Mouse (Mus musculus): ENCODE data around the gene Hoxb6. TPM values are rescaled to one million over a fixed set of nuclear protein-coding genes. Genes with fewer than 3 reads are reported as not detected.

Hoxb6 gene
- total and polyA plus RNA-seq, 3 experiments, result not detected

GRCm38 (mm10) chr11:96297428-96297827 is 5.2 kb downstream of the Hoxb6 start:
- Histone ChIP-seq H3K27ac (ENCODE audit: control insufficient read depth, low read depth, low read length) (no peak overlapping the region), H3K36me3 (ENCODE audit: control insufficient read depth in 1 of 2, insufficient read depth in 2 of 2, low read length in 2 of 2) (no peaks in the 10 kb centered on the region), H3K27me3 (ENCODE audit: control insufficient read depth in 1 of 2, insufficient read depth in 2 of 2, low read length in 2 of 2) (peaks cover 13 to 20% of the 10 kb centered on the region in 2 experiments), H3K4me1 (ENCODE audit: control insufficient read depth in 1 of 2, insufficient read depth in 2 of 2, low read length in 2 of 2) (0 out of 4 replicates have a peak, but pooled peaks cover 0 to 4% of the 10 kb centered on the region in 2 experiments), H3K4me3 (ENCODE audit: control insufficient read depth in 1 of 2, insufficient read depth in 1 of 2, low read depth in 2 of 2, low read length in 2 of 2) (no peak overlapping the region), H3K79me2 (ENCODE audit: control insufficient read depth, insufficient read depth, low read length, poor library complexity) (no peaks in the 10 kb centered on the region), H3K9ac (ENCODE audit: control insufficient read depth, low read depth, low read length, poor library complexity, severe bottlenecking) (no peak overlapping the region), H3K9me3 (replicated peaks; ENCODE audit: insufficient read depth, low read length) (no peaks in the 10 kb centered on the region)
- no peak for TF ChIP-seq MEF2A (IDR thresholded peaks at IDR 0.05; ENCODE audit: extremely low read depth, insufficient replicate concordance, low read depth, low read length, poor library complexity, severe bottlenecking)
- no peak for TF ChIP-seq GABPA (IDR thresholded peaks at IDR 0.05; ENCODE audit: low read depth, low read length)
- no peak for TF ChIP-seq MYB (IDR thresholded peaks at IDR 0.05; ENCODE audit: low read depth, low read length)
- TF ChIP-seq SIN3A (IDR thresholded peaks at IDR 0.05; ENCODE audit: low read length), result no peak
- no peak for TF ChIP-seq KAT2A (conservative IDR thresholded peaks at IDR 0.05; ENCODE audit: low read depth, low read length)
- TF ChIP-seq MYC (IDR thresholded peaks at IDR 0.05; ENCODE audit: low read depth, low read length), result no peak
- DNase-seq (ENCODE audit: low read depth, low spot score), result no peak

DNA sequence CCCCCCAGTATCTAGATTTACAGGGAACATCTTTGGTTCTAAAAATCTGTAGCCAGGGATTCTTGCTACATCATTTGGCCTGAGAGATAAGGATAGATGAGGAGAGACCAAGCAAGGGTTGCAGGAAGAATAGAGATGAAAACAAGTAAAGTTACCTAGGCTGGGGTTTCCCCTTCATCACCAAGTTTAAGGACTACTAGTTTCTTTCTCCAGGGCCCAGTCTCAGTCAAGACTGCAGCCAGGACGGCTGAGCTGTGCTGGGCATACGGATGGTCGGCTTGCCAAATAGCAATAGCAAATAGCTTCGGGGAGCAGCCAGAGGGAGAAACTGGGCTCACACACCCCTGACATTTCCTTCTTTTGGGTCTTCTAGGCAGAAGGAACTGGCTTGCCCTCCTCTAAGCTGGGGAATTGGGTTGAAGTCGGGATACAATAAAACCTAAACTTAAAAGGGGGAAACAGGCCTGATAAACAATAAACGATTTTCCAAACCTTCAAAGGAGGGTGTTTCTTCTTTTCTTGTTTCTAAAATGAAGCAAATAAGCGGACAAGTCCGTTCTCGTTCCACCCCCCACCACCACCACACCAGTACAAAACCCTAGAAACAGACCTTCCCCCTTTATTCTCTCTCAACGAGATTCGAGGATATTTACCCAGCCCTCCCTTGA is 5.8 kb downstream of the Hoxb6 start:
- no peak for TF ChIP-seq MYB (IDR thresholded peaks at IDR 0.05; ENCODE audit: low read depth, low read length)
- Histone ChIP-seq H3K27me3 (ENCODE audit: control insufficient read depth in 1 of 2, insufficient read depth in 2 of 2, low read length in 2 of 2) (peaks cover 13 to 17% of the 10 kb centered on the region in 2 experiments), H3K4me1 (ENCODE audit: control insufficient read depth in 1 of 2, insufficient read depth in 2 of 2, low read length in 2 of 2) (0 out of 4 replicates have a peak, but pooled peaks cover 0 to 4% of the 10 kb centered on the region in 2 experiments), H3K79me2 (ENCODE audit: control insufficient read depth, insufficient read depth, low read length, poor library complexity) (no peaks in the 10 kb centered on the region), H3K9ac (ENCODE audit: control insufficient read depth, low read depth, low read length, poor library complexity, severe bottlenecking) (no peak overlapping the region), H3K4me3 (ENCODE audit: control insufficient read depth in 1 of 2, insufficient read depth in 1 of 2, low read depth in 2 of 2, low read length in 2 of 2) (no peak overlapping the region), H3K27ac (ENCODE audit: control insufficient read depth, low read depth, low read length) (no peak overlapping the region), H3K9me3 (replicated peaks; ENCODE audit: insufficient read depth, low read length) (no peaks in the 10 kb centered on the region), H3K36me3 (ENCODE audit: control insufficient read depth in 1 of 2, insufficient read depth in 2 of 2, low read length in 2 of 2) (no peaks in the 10 kb centered on the region)
- no peak for DNase-seq (ENCODE audit: low read depth, low spot score)

DNA sequence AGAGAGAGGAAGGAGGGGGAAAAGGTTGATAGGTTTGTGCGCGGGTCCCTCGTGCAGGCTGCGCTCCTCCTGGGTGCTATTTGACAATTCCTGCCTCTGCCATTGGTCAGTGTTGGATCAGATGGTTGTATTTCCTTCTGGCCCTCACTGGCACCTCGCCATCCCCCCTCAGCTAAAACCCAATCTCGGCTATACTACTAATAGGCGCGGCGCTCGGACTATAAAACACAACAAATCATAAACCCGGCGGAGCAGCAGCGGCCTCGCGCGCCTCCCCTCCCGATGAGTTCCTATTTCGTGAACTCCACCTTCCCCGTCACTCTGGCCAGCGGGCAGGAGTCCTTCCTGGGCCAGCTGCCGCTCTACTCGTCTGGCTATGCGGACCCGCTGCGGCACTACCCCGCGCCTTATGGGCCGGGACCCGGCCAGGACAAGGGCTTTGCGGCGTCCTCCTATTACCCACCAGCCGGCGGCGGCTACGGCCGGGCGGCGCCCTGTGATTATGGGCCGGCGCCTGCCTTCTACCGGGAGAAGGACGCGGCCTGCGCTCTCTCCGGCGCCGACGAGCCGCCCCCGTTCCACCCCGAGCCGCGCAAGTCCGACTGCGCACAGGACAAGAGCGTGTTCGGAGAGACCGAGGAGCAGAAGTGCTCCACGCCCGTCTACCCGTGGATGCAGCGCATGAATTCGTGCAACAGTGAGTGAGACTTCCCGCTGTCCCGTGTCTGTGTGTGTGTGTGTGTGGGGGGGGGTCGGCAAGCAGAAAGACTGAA is 6.8 kb downstream of the Hoxb6 start:
- peaks cover 13 to 17% of the 10 kb centered on the region in 2 experiments for H3K27me3 ChIP-seq (ENCODE audit: control insufficient read depth in 1 of 2, insufficient read depth in 2 of 2, low read length in 2 of 2)
- TF ChIP-seq CTCF (IDR thresholded peaks at IDR 0.05 in 2 of 3, conservative IDR thresholded peaks at IDR 0.05 in 1 of 3; ENCODE audit: control insufficient read depth in 1 of 3, insufficient read depth in 1 of 3, low read depth in 2 of 3, low read length in 3 of 3, poor library complexity in 1 of 3, severe bottlenecking in 1 of 3), result no peak
- TF ChIP-seq GATA1 (IDR thresholded peaks at IDR 0.05; ENCODE audit: low read depth, low read length), result no peak
- no peak for TF ChIP-seq RAD21 (IDR thresholded peaks at IDR 0.05; ENCODE audit: low read depth, low read length)
- no peak for TF ChIP-seq KAT2A (conservative IDR thresholded peaks at IDR 0.05; ENCODE audit: low read depth, low read length)
- TF ChIP-seq TAL1 (IDR thresholded peaks at IDR 0.05; ENCODE audit: low read length), result no peak
- no peak for TF ChIP-seq POLR2AphosphoS5 (IDR thresholded peaks at IDR 0.05; ENCODE audit: borderline replicate concordance, low read depth, low read length)
- TF ChIP-seq SMC3 (IDR thresholded peaks at IDR 0.05; ENCODE audit: low read depth, low read length), result no peak
- TF ChIP-seq ZC3H11A (IDR thresholded peaks at IDR 0.05; ENCODE audit: low read depth, low read length), result no peak
- TF ChIP-seq ZKSCAN1 (IDR thresholded peaks at IDR 0.05; ENCODE audit: low read depth, low read length), result no peak
- TF ChIP-seq MAFK (IDR thresholded peaks at IDR 0.05; ENCODE audit: borderline replicate concordance, low read depth, low read length), result no peak
- no peak for TF ChIP-seq EP300 (IDR thresholded peaks at IDR 0.05; ENCODE audit: low read depth in 1 of 2, low read length in 2 of 2)
- no peak for TF ChIP-seq GABPA (IDR thresholded peaks at IDR 0.05; ENCODE audit: low read depth, low read length)
- no peak for TF ChIP-seq MYB (IDR thresholded peaks at IDR 0.05; ENCODE audit: low read depth, low read length)
- 0 out of 4 replicates have a peak, but pooled peaks cover 0 to 4% of the 10 kb centered on the region in 2 experiments for H3K4me1 ChIP-seq (ENCODE audit: control insufficient read depth in 1 of 2, insufficient read depth in 2 of 2, low read length in 2 of 2)
- H3K9me3 ChIP-seq (replicated peaks; ENCODE audit: insufficient read depth, low read length), result no peaks in the 10 kb centered on the region
- H3K9ac ChIP-seq (ENCODE audit: control insufficient read depth, low read depth, low read length, poor library complexity, severe bottlenecking), result no peak overlapping the region
- no peaks in the 10 kb centered on the region for H3K36me3 ChIP-seq (ENCODE audit: control insufficient read depth in 1 of 2, insufficient read depth in 2 of 2, low read length in 2 of 2)
- H3K4me3 ChIP-seq (ENCODE audit: control insufficient read depth in 1 of 2, insufficient read depth in 1 of 2, low read depth in 2 of 2, low read length in 2 of 2), result no peak overlapping the region
- no peaks in the 10 kb centered on the region for H3K79me2 ChIP-seq (ENCODE audit: control insufficient read depth, insufficient read depth, low read length, poor library complexity)
- no peak for DNase-seq (ENCODE audit: low read depth, low spot score)
- no peak overlapping the region for H3K27ac ChIP-seq (ENCODE audit: control insufficient read depth, low read depth, low read length)
